Mouse (Mus musculus): ENCODE measurements around the gene Ttc3. TPM values are rescaled to one million over a fixed set of nuclear protein-coding genes. Genes with fewer than 3 reads are reported as not detected.
"Not testable (repeated sequence)": the region's sequence is repeated elsewhere in the genome, so short reads cannot be mapped to it uniquely, and the experiment has no call there.

Ttc3 gene
- polyA plus RNA-seq, 1 experiment from 2014 or later = 920 TPM

GRCm38 (mm10) chr16:94466317-94466716 lies 95.9 kb downstream of the Ttc3 start:
- not testable (repeated sequence) for H3K27ac ChIP-seq (ENCODE audit: low read depth, low read length); H3K9ac ChIP-seq (ENCODE audit: low read depth, low read length); H3K4me3 ChIP-seq (ENCODE audit: low read length); H3K4me1 ChIP-seq (ENCODE audit: control insufficient read depth, insufficient read depth, low read depth, low read length); H3K9me3 ChIP-seq (ENCODE audit: control insufficient read depth, low read length); ATAC-seq; H3K4me2 ChIP-seq (ENCODE audit: low read length); H3K27me3 ChIP-seq (replicated peaks; ENCODE audit: control insufficient read depth, insufficient read depth, low read length)
- peaks cover 67% of the 10 kb centered on the region for H3K36me3 ChIP-seq (ENCODE audit: control insufficient read depth, insufficient read depth, low read length)
- WGBS = 95% methylated on average over 7 of the region's 7 CpGs

GRCm38 (mm10) chr16:94467337-94468055 lies 97.1 kb downstream of the Ttc3 start:
- Histone ChIP-seq H3K9ac (ENCODE audit: low read depth, low read length) (no peak overlapping the region), H3K36me3 (ENCODE audit: control insufficient read depth, insufficient read depth, low read length) (peaks cover 56% of the 10 kb centered on the region), H3K9me3 (ENCODE audit: control insufficient read depth, low read length) (no peaks in the 10 kb centered on the region), H3K4me2 (ENCODE audit: low read length) (no peak overlapping the region), H3K4me1 (ENCODE audit: control insufficient read depth, insufficient read depth, low read depth, low read length) (peaks cover 7% of the 10 kb centered on the region), H3K27ac (ENCODE audit: low read depth, low read length) (no peak overlapping the region), H3K4me3 (ENCODE audit: low read length) (no peak overlapping the region), H3K27me3 (replicated peaks; ENCODE audit: control insufficient read depth, insufficient read depth, low read length) (no peaks in the 10 kb centered on the region)
- ATAC-seq = no peak
- WGBS = 90% methylated on average over 11 of the region's 11 CpGs

GRCm38 (mm10) chr16:94468391-94468790 lies 98.0 kb downstream of the Ttc3 start:
- H3K36me3 ChIP-seq (ENCODE audit: control insufficient read depth, insufficient read depth, low read length) = peaks cover 48% of the 10 kb centered on the region
- H3K27me3 ChIP-seq (replicated peaks; ENCODE audit: control insufficient read depth, insufficient read depth, low read length) = no peaks in the 10 kb centered on the region
- WGBS = 94% methylated on average over 2 of the region's 2 CpGs

GRCm38 (mm10) chr16:94472515-94472951 lies 102.1 kb downstream of the Ttc3 start:
- peak; percentile 84 for ATAC-seq
- H3K27ac ChIP-seq (ENCODE audit: low read depth, low read length) = peak overlapping the region; percentile 78
- H3K4me1 ChIP-seq (ENCODE audit: control insufficient read depth, insufficient read depth, low read depth, low read length) = peaks cover 16% of the 10 kb centered on the region
- no peaks in the 10 kb centered on the region for H3K9me3 ChIP-seq (ENCODE audit: control insufficient read depth, low read length)
- H3K4me2 ChIP-seq (ENCODE audit: low read length) = no peak overlapping the region
- H3K27me3 ChIP-seq (replicated peaks; ENCODE audit: control insufficient read depth, insufficient read depth, low read length) = no peaks in the 10 kb centered on the region
- peaks cover 21% of the 10 kb centered on the region for H3K36me3 ChIP-seq (ENCODE audit: control insufficient read depth, insufficient read depth, low read length)
- no peak overlapping the region for H3K4me3 ChIP-seq (ENCODE audit: low read length)
- H3K9ac ChIP-seq (ENCODE audit: low read depth, low read length) = no peak overlapping the region
- 37% methylated on average over 8 of the region's 8 CpGs for WGBS

More at GRCm38 (mm10) chr16:94468391-94468790, 98.0 kb downstream of the Ttc3 start:
- ATAC-seq = no peak
- no peaks in the 10 kb centered on the region for H3K9me3 ChIP-seq (ENCODE audit: control insufficient read depth, low read length)
- H3K9ac ChIP-seq (ENCODE audit: low read depth, low read length) = no peak overlapping the region
- no peak overlapping the region for H3K4me2 ChIP-seq (ENCODE audit: low read length)
- H3K4me3 ChIP-seq (ENCODE audit: low read length) = no peak overlapping the region
- H3K4me1 ChIP-seq (ENCODE audit: control insufficient read depth, insufficient read depth, low read depth, low read length) = peaks cover 15% of the 10 kb centered on the region
- H3K27ac ChIP-seq (ENCODE audit: low read depth, low read length) = no peak overlapping the region

- Histone ChIP-seq H3K36me3 (ENCODE audit: control insufficient read depth, insufficient read depth, low read length) (peaks cover 18% of the 10 kb centered on the region), H3K4me1 (ENCODE audit: control insufficient read depth, insufficient read depth, low read depth, low read length) (peaks cover 16% of the 10 kb centered on the region), H3K4me3 (ENCODE audit: low read length) (no peak overlapping the region), H3K9ac (ENCODE audit: low read depth, low read length) (no peak overlapping the region; the same call in 1 of the 2 replicates), H3K9me3 (ENCODE audit: control insufficient read depth, low read length) (no peaks in the 10 kb centered on the region), H3K4me2 (ENCODE audit: low read length) (no peak overlapping the region), H3K27me3 (replicated peaks; ENCODE audit: control insufficient read depth, insufficient read depth, low read length) (no peaks in the 10 kb centered on the region), H3K27ac (ENCODE audit: low read depth, low read length) (peak overlapping the region; percentile 78)
- ATAC-seq = peak; percentile 88
- 49% methylated on average over 11 of the region's 11 CpGs for WGBS
Observed at GRCm38 (mm10) chr16:94473086-94473822, 102.8 kb downstream of the Ttc3 start.

GRCm38 (mm10) chr16:94484752-94485535 lies 114.5 kb downstream of the Ttc3 start:
- no peak overlapping the region for H3K9ac ChIP-seq (ENCODE audit: low read depth, low read length)
- H3K9me3 ChIP-seq (ENCODE audit: control insufficient read depth, low read length) = no peaks in the 10 kb centered on the region
- WGBS = 83% methylated on average over 11 of the region's 11 CpGs
- no peaks in the 10 kb centered on the region for H3K4me1 ChIP-seq (ENCODE audit: control insufficient read depth, insufficient read depth, low read depth, low read length)
- H3K27ac ChIP-seq (ENCODE audit: low read depth, low read length) = no peak overlapping the region
- no peak overlapping the region for H3K4me2 ChIP-seq (ENCODE audit: low read length)
- no peak for ATAC-seq
- H3K27me3 ChIP-seq (replicated peaks; ENCODE audit: control insufficient read depth, insufficient read depth, low read length) = no peaks in the 10 kb centered on the region
- no peak overlapping the region for H3K4me3 ChIP-seq (ENCODE audit: low read length)
- H3K36me3 ChIP-seq (ENCODE audit: control insufficient read depth, insufficient read depth, low read length) = no peaks in the 10 kb centered on the region

GRCm38 (mm10) chr16:94487341-94487740 lies 116.9 kb downstream of the Ttc3 start:
- Histone ChIP-seq H3K27ac (ENCODE audit: low read depth, low read length) (no peak overlapping the region), H3K4me3 (ENCODE audit: low read length) (no peak overlapping the region), H3K9ac (ENCODE audit: low read depth, low read length) (no peak overlapping the region), H3K9me3 (ENCODE audit: control insufficient read depth, low read length) (no peaks in the 10 kb centered on the region), H3K4me2 (ENCODE audit: low read length) (no peak overlapping the region), H3K36me3 (ENCODE audit: control insufficient read depth, insufficient read depth, low read length) (no peaks in the 10 kb centered on the region), H3K4me1 (ENCODE audit: control insufficient read depth, insufficient read depth, low read depth, low read length) (no peaks in the 10 kb centered on the region), H3K27me3 (replicated peaks; ENCODE audit: control insufficient read depth, insufficient read depth, low read length) (no peaks in the 10 kb centered on the region)
- ATAC-seq = no peak
- WGBS = 86% methylated on average over 5 of the region's 5 CpGs

- H3K36me3 ChIP-seq (ENCODE audit: control insufficient read depth, insufficient read depth, low read length) = no peaks in the 10 kb centered on the region
- no peak overlapping the region for H3K4me2 ChIP-seq (ENCODE audit: low read length)
- H3K27me3 ChIP-seq (replicated peaks; ENCODE audit: control insufficient read depth, insufficient read depth, low read length) = no peaks in the 10 kb centered on the region
- no peak for ATAC-seq
- no peaks in the 10 kb centered on the region for H3K4me1 ChIP-seq (ENCODE audit: control insufficient read depth, insufficient read depth, low read depth, low read length)
- H3K9me3 ChIP-seq (ENCODE audit: control insufficient read depth, low read length) = no peaks in the 10 kb centered on the region
- no peak overlapping the region for H3K9ac ChIP-seq (ENCODE audit: low read depth, low read length)
- WGBS = 91% methylated on average over 5 of the region's 5 CpGs
- H3K27ac ChIP-seq (ENCODE audit: low read depth, low read length) = no peak overlapping the region
- no peak overlapping the region for H3K4me3 ChIP-seq (ENCODE audit: low read length)
Observed at GRCm38 (mm10) chr16:94489326-94489725, 118.9 kb downstream of the Ttc3 start.

- ATAC-seq; H3K9ac ChIP-seq (ENCODE audit: low read depth, low read length); H3K4me2 ChIP-seq (ENCODE audit: low read length); H3K9me3 ChIP-seq (ENCODE audit: control insufficient read depth, low read length); H3K27ac ChIP-seq (ENCODE audit: low read depth, low read length); H3K4me3 ChIP-seq (ENCODE audit: low read length); H3K4me1 ChIP-seq (ENCODE audit: control insufficient read depth, insufficient read depth, low read depth, low read length); H3K27me3 ChIP-seq (replicated peaks; ENCODE audit: control insufficient read depth, insufficient read depth, low read length): not testable (repeated sequence)
- peaks cover 27% of the 10 kb centered on the region for H3K36me3 ChIP-seq (ENCODE audit: control insufficient read depth, insufficient read depth, low read length)
- 95% methylated on average over 7 of the region's 7 CpGs for WGBS
Observed at GRCm38 (mm10) chr16:94497176-94497575, 126.8 kb downstream of the Ttc3 start.
